Mouse (Mus musculus) 3T3-L1 (cell line): ENCODE data around the gene Ntng1.

ENCODE experiments used
- DNase-seq: peaks from one replicate; pipeline ENCODE4 v3.0.0-alpha.2; 2015; ENCODE audit warnings: low read depth, low spot score

Ntng1 gene

DNA sequence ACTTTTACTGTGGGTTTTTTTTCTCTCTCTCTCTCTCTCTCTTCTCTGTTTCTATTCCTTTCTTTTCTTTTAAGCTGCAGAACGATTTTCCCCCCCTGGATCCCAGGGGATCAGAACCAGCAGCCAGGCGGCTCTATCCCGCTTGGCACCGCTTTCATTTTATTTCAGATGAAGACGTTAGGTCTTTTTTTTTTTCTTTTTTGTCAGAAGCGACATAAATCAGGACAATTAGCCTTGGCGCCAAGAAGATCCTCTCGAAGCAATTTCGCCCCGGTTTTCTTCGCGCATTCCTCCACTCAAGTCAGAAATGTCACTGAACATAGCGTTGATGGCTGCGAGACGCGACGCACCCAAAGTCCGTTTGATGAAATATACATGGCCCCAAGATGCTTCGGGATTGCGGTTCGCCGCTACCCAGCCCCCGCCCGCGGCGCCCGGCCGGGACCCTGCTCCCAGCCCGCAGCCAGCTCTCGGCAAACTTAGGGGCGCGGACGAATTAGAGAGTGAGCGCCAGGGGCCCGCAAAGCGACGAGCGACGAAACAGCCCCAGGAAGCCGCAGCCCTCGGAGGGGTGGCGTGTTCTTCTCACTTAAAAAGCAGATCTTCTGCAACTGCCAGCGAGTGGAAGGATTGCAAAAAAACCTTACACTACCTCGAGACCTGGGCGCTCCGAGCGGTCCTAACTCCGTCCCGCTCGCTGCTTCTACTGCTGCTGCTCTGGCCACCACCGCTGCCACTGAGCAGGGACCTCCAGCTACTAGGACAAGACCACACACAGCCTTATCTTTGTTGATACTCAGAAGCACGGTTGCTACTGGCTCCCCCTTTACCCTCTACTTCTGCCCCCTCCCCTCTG is at the start of gene Ntng1:
Ntng1 (minus strand) TSS at position 806 of the 856 bp plus-strand sequence.
- DNase-seq = no peak

DNA sequence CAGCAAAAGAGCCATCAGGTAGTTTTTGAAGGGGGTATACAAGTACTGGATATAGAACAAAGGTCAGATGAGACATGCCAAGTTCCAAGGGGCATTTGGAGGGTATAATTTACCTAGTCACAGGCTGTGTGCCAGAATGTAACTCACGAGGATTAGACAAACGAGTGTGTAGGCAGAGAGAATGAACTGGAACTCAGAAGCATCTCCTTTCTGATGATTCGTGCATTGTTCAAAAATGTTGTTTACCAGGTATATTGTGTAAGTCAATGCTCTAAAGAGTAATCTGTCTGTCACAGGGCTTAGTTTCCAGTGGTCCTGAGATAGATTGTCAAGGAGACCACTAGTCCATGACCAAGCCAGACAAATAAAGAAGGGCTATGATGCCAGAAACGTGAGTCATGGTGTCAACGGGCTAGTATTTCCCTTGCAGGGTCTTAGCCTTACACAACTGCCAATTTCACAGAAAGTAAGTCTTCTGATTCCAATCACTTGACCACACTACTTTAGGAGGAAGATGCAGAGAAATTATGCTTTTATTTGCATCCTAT is 43.7 kb upstream of the Ntng1 start:
- no peak for DNase-seq

- no peak for DNase-seq
Measured at GRCm38 (mm10) chr3:110149089-110149488, 5.3 kb upstream of the Ntng1 start.

GRCm38 (mm10) chr3:110144301-110145055 is 667 bp upstream of the Ntng1 start:
- no peak for DNase-seq

DNA sequence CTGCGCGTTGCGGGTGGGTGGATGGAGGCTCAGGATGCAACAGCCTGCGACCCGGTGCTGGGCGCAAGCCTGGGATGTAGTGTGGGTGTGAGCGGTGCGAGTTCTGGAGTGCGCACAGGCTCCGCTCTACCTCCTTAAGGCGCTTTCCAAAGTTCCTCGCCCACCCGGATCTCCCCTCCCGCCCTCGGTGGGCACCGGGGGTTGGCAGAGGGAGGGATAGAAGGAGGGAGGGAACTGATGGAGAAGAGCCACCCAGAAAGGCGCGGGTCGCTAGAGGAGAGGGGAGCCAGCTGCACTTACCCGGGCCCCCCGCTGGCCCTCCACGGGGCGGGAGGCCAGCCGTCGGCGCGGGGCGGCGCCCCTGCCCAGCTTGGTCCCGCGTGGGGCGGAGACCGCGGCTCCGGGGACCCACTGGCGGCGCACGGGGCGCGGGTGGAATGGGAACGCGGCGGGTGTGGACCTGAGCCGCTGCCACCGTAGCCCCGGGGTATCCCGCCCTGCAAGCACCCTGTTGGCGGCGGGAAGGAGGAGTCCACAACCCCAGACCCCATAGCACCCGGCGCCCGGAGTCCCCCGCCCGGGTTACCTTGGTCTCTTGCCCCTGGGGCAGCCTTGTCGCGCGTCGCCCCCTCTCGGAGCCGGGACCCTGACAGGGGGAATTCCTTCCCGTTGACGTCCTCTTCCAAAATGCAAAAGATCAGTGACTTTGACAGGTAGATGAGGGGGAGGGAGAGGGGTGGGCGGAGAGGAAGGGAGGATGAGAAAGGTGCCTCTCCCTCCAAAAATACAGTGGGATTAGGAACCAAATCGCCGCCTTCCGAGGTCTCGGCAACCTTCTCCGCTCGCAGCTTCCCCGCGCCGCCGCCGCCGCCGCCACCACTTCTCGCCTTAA is 1.3 kb downstream of the Ntng1 start:
- DNase-seq = no peak

GRCm38 (mm10) chr3:110141351-110142302 is 2.2 kb downstream of the Ntng1 start:
- DNase-seq = peak; percentile 69

DNA sequence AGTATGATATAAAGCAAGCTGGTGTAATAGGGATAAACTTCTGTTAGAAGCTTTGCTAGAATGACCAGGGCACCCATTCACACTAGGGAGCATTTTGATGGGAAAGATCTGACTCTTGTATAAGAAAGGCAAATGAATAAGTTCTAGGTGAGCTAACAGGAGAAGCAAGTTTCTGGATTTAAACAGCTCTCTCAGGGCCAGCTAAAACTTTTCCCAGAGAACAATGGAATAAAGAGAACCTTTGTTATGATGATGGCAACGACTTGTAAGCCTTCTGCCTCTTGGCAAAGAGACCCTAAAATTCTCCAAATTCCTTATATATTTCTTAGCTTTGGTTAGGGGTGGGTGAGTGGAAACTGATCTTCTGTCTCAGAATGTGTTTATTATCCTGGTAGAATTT is 7.7 kb downstream of the Ntng1 start:
- DNase-seq = peak; percentile 8

- DNase-seq = no peak
Measured at GRCm38 (mm10) chr3:110133150-110133549, 10.7 kb downstream of the Ntng1 start.

GRCm38 (mm10) chr3:110132289-110132688 is 11.5 kb downstream of the Ntng1 start:
- DNase-seq = no peak

DNA sequence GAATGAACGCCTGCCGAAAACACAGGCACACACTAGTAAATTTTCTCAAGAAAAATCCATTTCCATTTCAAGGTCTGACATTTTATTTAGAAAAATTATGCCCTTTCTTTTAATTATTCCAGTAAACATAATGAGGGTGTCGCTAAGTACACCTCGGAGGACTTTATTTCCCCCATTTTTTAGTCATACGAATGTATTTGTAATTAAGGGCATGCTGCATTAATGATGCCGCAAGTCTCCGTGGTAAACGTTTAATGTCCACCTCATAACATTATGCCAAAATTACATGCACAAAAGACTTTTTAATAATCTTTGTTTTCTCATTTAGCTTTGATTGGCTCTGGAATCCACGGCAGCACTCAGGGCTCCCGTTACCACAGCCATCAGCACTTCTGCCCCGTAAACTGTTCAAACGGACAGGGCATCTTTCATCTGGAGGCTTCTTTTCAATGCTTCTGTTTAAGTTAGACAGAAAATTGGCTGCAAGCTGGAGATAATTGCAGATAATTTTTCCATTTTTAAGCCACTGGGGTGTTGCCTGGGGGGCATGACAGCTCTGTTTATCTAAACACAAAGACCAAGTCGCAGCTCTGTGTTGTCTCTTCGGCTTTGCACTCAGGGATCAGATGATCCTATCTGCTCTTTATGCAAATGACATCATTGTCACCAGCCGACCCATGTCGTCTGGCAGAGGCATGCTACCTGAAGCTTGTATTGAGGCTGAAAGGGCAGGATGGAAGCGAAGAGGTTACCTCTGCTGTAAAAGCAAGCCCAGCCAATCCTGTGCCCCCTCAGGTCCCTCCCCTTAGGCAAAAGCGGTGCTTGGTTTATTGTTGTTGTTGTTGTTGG is 12.5 kb downstream of the Ntng1 start:
- no peak for DNase-seq

DNA sequence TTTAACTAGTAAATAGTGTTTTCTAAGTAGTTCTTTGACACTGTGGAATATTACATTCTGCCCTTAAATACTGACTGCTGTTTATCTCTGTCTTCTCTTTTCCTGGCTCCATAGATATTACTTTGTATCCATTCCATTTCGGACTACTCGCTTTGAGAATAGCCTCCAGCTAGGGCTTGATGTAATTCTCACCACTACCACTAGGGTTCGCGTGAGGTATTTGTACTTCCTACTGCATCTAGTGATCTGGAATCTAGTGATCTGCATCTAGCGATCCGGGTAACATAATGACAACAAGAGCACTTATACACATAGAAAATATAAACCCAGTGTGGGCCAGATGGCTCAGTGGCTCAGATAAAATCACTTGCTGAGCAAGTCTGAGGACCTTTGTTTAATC is 14.2 kb downstream of the Ntng1 start:
- peak; percentile 44 for DNase-seq

DNA sequence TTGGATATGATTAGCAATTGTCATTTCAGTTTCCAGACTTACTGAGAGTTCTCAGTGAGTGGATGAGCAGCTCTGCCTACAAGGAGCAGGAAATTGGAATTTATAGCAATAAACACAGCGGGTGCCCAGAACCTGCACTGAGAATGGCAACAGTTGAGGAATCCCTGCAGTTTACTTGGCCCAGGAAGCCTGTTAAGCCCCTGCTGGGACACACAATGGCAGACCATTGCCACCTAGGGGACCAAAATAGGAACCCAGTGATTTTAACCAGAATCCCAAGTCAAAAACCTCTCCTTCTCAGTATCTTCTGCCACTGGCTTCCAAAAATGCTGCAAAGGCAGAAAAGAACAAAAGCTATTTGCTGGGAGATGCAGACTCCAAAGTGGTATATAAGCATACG is 37.8 kb downstream of the Ntng1 start:
- DNase-seq = peak; percentile 10

- no peak for DNase-seq
Measured at GRCm38 (mm10) chr3:110094407-110094806, 49.4 kb downstream of the Ntng1 start.

DNA sequence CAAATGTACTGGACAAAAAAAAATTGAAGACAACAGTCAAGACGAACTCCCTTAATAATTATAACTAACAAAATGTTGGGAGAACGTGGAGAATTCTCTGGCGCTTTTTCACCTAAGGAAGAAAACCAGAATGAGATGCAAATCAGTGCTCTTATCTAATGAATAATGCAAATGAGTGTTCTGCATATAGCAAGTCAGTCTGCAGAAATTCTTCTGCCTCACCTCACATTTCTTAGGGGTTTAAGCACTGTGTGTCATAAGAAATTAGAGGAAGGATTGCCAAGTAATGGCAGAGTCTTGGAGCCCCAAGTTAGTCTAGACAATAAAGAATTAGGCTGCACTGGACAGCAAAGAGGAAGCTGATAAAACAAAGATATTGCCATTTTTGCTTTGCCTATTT is 49.8 kb downstream of the Ntng1 start:
- DNase-seq = no peak

GRCm38 (mm10) chr3:110092521-110092920 is 51.3 kb downstream of the Ntng1 start:
- no peak for DNase-seq

DNA sequence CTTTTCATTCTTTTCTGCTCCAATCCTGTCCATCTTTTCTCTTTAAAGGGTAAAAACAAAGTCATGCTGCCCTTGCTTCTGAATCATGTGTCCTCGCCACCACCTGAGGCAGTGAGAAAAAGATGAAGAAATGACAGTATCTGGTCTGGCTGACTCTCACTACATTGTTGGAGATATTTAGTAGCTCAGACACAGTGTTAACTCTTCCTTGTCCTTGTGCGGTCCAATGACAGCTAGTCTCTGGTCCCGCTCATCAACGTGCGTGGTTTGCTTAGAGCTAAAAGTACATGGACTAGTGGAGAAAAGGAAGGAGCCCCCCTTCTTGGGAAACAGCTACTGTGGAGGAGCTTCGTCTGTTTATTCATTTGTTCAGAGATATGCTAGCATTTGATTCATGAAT is 56.6 kb downstream of the Ntng1 start:
- no peak for DNase-seq

- DNase-seq = no peak
Measured at GRCm38 (mm10) chr3:110085336-110085735, 58.5 kb downstream of the Ntng1 start.

DNA sequence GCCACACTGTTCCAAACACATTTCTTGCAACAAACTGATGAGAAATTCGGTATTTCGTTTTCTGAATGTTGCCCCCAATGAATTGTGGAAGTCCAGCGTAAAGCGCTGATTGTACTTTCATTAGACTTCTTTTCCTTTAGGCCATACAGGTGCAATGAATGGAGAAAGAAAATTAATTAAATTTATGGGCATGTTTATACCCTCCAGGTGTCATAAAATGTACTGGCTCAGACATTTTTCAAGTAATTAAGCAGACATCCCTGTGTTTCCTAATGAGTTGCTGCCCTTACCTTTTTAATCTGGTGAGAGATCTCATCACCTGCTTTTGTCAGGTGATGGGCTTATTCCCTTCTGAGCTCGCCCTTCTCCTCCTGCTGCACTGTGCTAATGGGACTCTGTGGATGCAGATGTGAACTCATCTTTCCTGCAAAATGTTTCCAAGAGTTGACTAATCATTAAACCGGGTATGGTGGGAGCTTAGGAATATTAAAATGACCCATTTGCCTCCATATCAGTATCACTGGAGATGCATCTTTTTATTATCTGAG is 79.0 kb downstream of the Ntng1 start:
- no peak for DNase-seq

GRCm38 (mm10) chr3:110055915-110056314 is 87.9 kb downstream of the Ntng1 start:
- no peak for DNase-seq
